Mouse (Mus musculus) spleen, adult 2 months (tissue): Measurements from ENCODE around the gene Olfr606.

Source experiments
- CTCF ChIP-seq: fragments of 200-500 bp; IDR thresholded peaks from 2 replicates; pipeline ENCODE4 v1.5.1; 2011; ENCODE audit warnings: mild to moderate bottlenecking, inconsistent platforms; ENCODE audit not compliant: insufficient read depth, insufficient read length, insufficient replicate concordance; ENCODE audit errors: extremely low read depth
- POLR2A ChIP-seq: fragments of 200-500 bp; IDR thresholded peaks from 2 replicates; pipeline ENCODE4 v1.6.1; 2011; ENCODE audit warnings: low read depth, low read length, inconsistent platforms

- TF ChIP-seq CTCF: no peak
- TF ChIP-seq POLR2A: no peak
Measured at GRCm38 (mm10) chr7:103469577-103469976, 20.7 kb downstream of the Olfr606 start, which contains the start of gene Olfr608.
